Mouse (Mus musculus) CH12.LX (cell line): ENCODE data around the gene Slx1b. TPM values are rescaled to one million over a fixed set of nuclear protein-coding genes. Genes with fewer than 3 reads are reported as not detected.

Source experiments
- DNase-seq: peaks from one replicate; pipeline ENCODE4 v3.0.0-alpha.2; 2013; ENCODE audit errors: extremely low read depth
- H3K27ac ChIP-seq: 2 replicates; pipeline ENCODE4 v1.5.1; 2012; ENCODE audit warnings: low read depth, mild to moderate bottlenecking, control low read depth, moderate library complexity; ENCODE audit not compliant: insufficient read depth
- H3K27me3 ChIP-seq: replicated peaks from 2 replicates; pipeline ENCODE3; 2012; ENCODE audit warnings: inconsistent platforms
- H3K36me3 ChIP-seq, 2 experiments: replicated peaks in 1 of 2; 2 replicates each; pipeline versions ENCODE3 to v1.6.1; 2012; ENCODE audit warnings: inconsistent platforms in 1 of 2, low read length in 1 of 2, mild to moderate bottlenecking in 1 of 2, mixed read lengths in 1 of 2, moderate library complexity in 1 of 2; ENCODE audit not compliant: control insufficient read depth in 1 of 2, insufficient read depth in 1 of 2
- H3K4me1 ChIP-seq, 2 experiments: 2 replicates each; pipeline ENCODE4 v1.6.1; 2012; ENCODE audit warnings: inconsistent platforms in 1 of 2, moderate library complexity in 1 of 2; ENCODE audit not compliant: insufficient read depth in 2 of 2, control insufficient read depth in 1 of 2
- H3K4me2 ChIP-seq: 2 replicates; pipeline ENCODE4 v1.6.1; 2012; ENCODE audit warnings: low read depth, mild to moderate bottlenecking, control low read depth; ENCODE audit not compliant: poor library complexity, insufficient read depth, severe bottlenecking
- H3K4me3 ChIP-seq, 3 experiments: fragments of 150-350 bp in 1 of 3; sonication (generic) in 1 of 3; replicated peaks in 1 of 3; 2 replicates each; pipeline versions ENCODE3 to v1.5.1; 2011 to 2012; ENCODE audit warnings: low read depth in 2 of 3, low read length in 2 of 3, mild to moderate bottlenecking in 2 of 3, moderate library complexity in 2 of 3, control low read depth in 1 of 3, improper control_type of control experiment in 1 of 3, inconsistent platforms in 1 of 3, mixed read lengths in 1 of 3; ENCODE audit not compliant: poor library complexity in 1 of 3
- H3K79me2 ChIP-seq: replicated peaks from 2 replicates; pipeline ENCODE4 v1.6.1; 2012; ENCODE audit warnings: mild to moderate bottlenecking, moderate library complexity; ENCODE audit not compliant: control insufficient read depth, poor library complexity, insufficient read depth, severe bottlenecking; ENCODE audit errors: extremely low read depth
- H3K9ac ChIP-seq: 2 replicates; pipeline ENCODE4 v1.6.1; 2012; ENCODE audit warnings: low read depth, mild to moderate bottlenecking, control low read depth, moderate library complexity; ENCODE audit not compliant: insufficient read depth
- H3K9me3 ChIP-seq: replicated peaks from 2 replicates; pipeline ENCODE3; 2012; ENCODE audit warnings: low read length, inconsistent platforms, mixed read lengths
- CTCF ChIP-seq, 2 experiments: IDR thresholded peaks in 1 of 2; conservative IDR thresholded peaks in 1 of 2; 2 replicates each; pipeline ENCODE4 v1.5.1; 2011 to 2012; ENCODE audit warnings: low read depth in 2 of 2, low read length in 2 of 2, improper control_type of control experiment in 1 of 2, inconsistent platforms in 1 of 2, mild to moderate bottlenecking in 1 of 2, moderate library complexity in 1 of 2
- ELF1 ChIP-seq: IDR thresholded peaks from 2 replicates; pipeline ENCODE4 v1.6.1; 2014; ENCODE audit warnings: low read depth, mild to moderate bottlenecking, inconsistent platforms, low read length, improper control_type of control experiment
- EP300 ChIP-seq: IDR thresholded peaks from 2 replicates; pipeline ENCODE4 v1.6.1; 2011; ENCODE audit warnings: low read length, improper control_type of control experiment
- HCFC1 ChIP-seq: IDR thresholded peaks from 2 replicates; pipeline ENCODE4 v1.6.1; 2012; ENCODE audit warnings: low read depth, mild to moderate bottlenecking, inconsistent platforms, low read length, improper control_type of control experiment
- IRF4 ChIP-seq: IDR thresholded peaks from 2 replicates; pipeline ENCODE4 v1.6.1; 2014; ENCODE audit warnings: low read depth, mild to moderate bottlenecking, inconsistent platforms, low read length, improper control_type of control experiment
- KAT2A ChIP-seq: IDR thresholded peaks from 2 replicates; pipeline ENCODE4 v1.6.1; 2012; ENCODE audit warnings: low read length, improper control_type of control experiment, inconsistent platforms; ENCODE audit not compliant: insufficient replicate concordance
- MAZ ChIP-seq: IDR thresholded peaks from 2 replicates; pipeline ENCODE4 v1.6.1; 2012; ENCODE audit warnings: low read depth, mild to moderate bottlenecking, inconsistent platforms, low read length, improper control_type of control experiment, moderate library complexity
- MXI1 ChIP-seq: IDR thresholded peaks from 2 replicates; pipeline ENCODE4 v1.6.1; 2011; ENCODE audit warnings: mild to moderate bottlenecking, low read depth, low read length, improper control_type of control experiment
- NELFE ChIP-seq: IDR thresholded peaks from 2 replicates; pipeline ENCODE4 v1.6.1; 2011; ENCODE audit warnings: low read depth, low read length, improper control_type of control experiment
- NRF1 ChIP-seq: IDR thresholded peaks from 2 replicates; pipeline ENCODE4 v1.6.1; 2014; ENCODE audit warnings: low read depth, mild to moderate bottlenecking, inconsistent platforms, low read length, improper control_type of control experiment, moderate library complexity
- POLR2A ChIP-seq: IDR thresholded peaks from 2 replicates; pipeline ENCODE4 v1.6.1; 2011; ENCODE audit warnings: low read depth, mild to moderate bottlenecking, improper control_type of control experiment, low read length
- POLR2AphosphoS2 ChIP-seq: IDR thresholded peaks from 2 replicates; pipeline ENCODE4 v1.6.1; 2011; ENCODE audit warnings: low read depth, low read length, improper control_type of control experiment
- SIN3A ChIP-seq: IDR thresholded peaks from 2 replicates; pipeline ENCODE4 v1.6.1; 2012; ENCODE audit warnings: low read length, improper control_type of control experiment, inconsistent platforms
- TBP ChIP-seq: conservative IDR thresholded peaks from 2 replicates; pipeline ENCODE4 v1.6.1; 2011; ENCODE audit warnings: low read depth, low read length, improper control_type of control experiment
- TCF12 ChIP-seq: IDR thresholded peaks from 2 replicates; pipeline ENCODE4 v1.6.1; 2014; ENCODE audit warnings: low read depth, mild to moderate bottlenecking, inconsistent platforms, low read length, improper control_type of control experiment
- UBTF ChIP-seq: IDR thresholded peaks from 2 replicates; pipeline ENCODE4 v1.6.1; 2012; ENCODE audit warnings: low read depth, mild to moderate bottlenecking, inconsistent platforms, low read length, improper control_type of control experiment, moderate library complexity
- USF1 ChIP-seq: IDR thresholded peaks from 2 replicates; pipeline ENCODE4 v1.6.1; 2014; ENCODE audit warnings: low read depth, mild to moderate bottlenecking, inconsistent platforms, low read length, improper control_type of control experiment
- ZMIZ1 ChIP-seq: IDR thresholded peaks from 2 replicates; pipeline ENCODE4 v1.6.1; 2012; ENCODE audit warnings: low read depth, mild to moderate bottlenecking, inconsistent platforms, low read length, improper control_type of control experiment
- ZNF384 ChIP-seq: IDR thresholded peaks from 2 replicates; pipeline ENCODE4 v1.6.1; 2012; ENCODE audit warnings: low read depth, low read length, improper control_type of control experiment, inconsistent platforms
- dilution Hi-C: fragments of 300-500 bp; cut with MboI; formaldehyde crosslinking; loops from 2 replicates; pipeline ENCODE4 v1.14.3; 2020; ENCODE audit warnings: low sequenced_read_pairs; ENCODE audit not compliant: extremely low pct_unique_long_range_greater_than_20kb, extremely low pct_ligation_motif_present
- in situ Hi-C: fragments of 300-500 bp; cut with MboI; formaldehyde crosslinking; loops from 3 replicates; pipeline ENCODE4 v1.14.3; 2019; ENCODE audit warnings: low sequenced_read_pairs, low pct_ligation_motif_present, low pct_unique_long_range_greater_than_20kb, mixed read lengths
- polyA plus RNA-seq: library from polyadenylated mRNA; unstranded; fragments of >175 nt; gene quantifications from 2 replicates; pipeline ENCODE4 v1.2.1, GENCODE M21; 2012; ENCODE audit warnings: low read depth; ENCODE audit not compliant: insufficient read length
- total RNA-seq, 2 experiments: library from RNA; depleted of rRNA; stranded (reverse); fragments of 300-350 nt in 1 of 2; fragments of >200 nt in 1 of 2; gene quantifications; 2 replicates each; pipeline ENCODE4 v1.2.3; 2012 to 2014

Slx1b gene
- total and polyA plus RNA-seq, 3 experiments: 4.7 to 8.3 (median 5.6) TPM

DNA sequence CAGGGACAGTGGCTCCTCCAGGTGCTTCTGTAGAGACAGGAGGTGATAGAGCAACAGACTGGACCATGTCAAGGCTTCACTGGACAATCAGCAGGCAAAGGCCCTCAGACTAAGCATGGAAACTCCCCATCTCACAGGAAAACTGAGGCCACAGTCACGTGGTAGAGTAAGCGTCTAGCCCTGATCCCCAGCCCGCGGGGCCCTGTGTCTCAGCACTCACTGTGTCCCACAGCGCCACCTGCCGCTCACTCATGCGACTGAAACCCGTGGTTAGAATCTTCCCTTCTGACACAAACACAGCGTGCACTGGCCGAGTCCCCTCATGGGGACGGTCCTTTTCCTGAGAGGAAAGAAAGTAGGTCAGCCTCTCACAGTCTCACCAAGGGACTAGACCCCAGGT lies 5.5 kb upstream of the Slx1b start (continued):
- TF ChIP-seq TBP: no peak
- TF ChIP-seq NRF1: no peak
- no peak for TF ChIP-seq ELF1
- TF ChIP-seq MXI1: peak; percentile 94
- TF ChIP-seq HCFC1: no peak
- TF ChIP-seq POLR2AphosphoS2: no peak
- no peak for TF ChIP-seq MAZ
- TF ChIP-seq ZNF384: no peak
- TF ChIP-seq POLR2A: peak; percentile 30; the same call in 1 of the 2 replicates
- peak; percentile 89 for TF ChIP-seq USF1
- 0 out of 2 replicates have a peak, but pooled peaks have one; percentile 12 for TF ChIP-seq EP300
- peak; percentile 40; the same call in 1 of the 2 replicates for TF ChIP-seq IRF4
- TF ChIP-seq SIN3A: peak; percentile 44; the same call in 1 of the 2 replicates
- no peak for TF ChIP-seq KAT2A

DNA sequence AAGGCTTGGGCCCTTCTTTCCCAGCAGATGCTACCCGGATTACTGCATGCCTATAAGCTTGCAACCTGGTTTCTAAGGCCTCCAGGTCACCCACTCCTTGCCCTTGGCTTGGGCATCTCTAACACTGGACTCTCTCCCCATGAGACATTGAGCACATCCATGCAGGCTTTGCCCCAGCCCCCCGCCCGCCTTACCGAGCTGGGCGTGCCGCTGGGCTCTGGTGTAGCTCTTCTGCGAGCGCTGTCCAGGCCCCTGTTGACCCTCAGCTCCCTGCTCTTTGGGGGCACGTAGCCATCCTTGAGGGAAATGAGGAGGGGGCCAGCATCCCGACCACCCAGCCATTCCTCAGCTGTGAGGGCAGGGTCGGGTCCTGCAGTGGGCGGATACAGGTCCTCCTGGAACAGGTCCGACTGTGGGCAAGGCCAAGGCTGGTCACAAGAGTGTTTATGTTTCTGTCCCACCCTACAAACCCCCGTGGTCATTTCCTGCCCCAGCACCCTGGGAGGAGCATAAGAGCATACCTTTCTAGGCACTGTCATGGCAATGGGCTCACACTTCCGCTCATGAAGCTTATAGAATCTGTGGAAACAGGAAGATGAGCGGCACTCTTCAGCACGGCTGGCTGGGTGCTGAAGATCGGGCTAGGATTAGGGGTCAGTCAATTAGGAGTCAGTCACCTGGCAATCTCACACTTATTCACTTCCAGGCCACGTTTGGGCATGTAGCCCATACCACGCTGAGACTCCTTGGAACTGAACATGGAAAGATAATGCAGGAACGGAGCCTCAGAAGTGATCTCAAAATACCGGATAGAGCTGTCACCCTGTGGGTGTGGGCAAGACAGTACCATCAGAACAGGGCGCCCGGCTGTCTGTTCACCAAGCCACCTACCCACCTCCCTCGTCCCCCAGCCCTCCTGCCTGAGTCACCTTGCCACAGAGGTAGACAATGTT lies 4.8 kb upstream of the Slx1b start:
- DNase-seq: no peak
- Histone ChIP-seq H3K4me3 (peak overlapping the region in 2 of 3 experiments; percentile 85 to 86), H3K27me3 (no peaks in the 10 kb centered on the region), H3K79me2 (peaks cover 53% of the 10 kb centered on the region), H3K27ac (peak overlapping the region; percentile 33), H3K36me3 (peaks cover 46 to 59% of the 10 kb centered on the region in 2 experiments), H3K9me3 (no peaks in the 10 kb centered on the region), H3K9ac (no peak overlapping the region), H3K4me2 (peak overlapping the region; percentile 92), H3K4me1 (peaks cover 23 to 58% of the 10 kb centered on the region in 2 experiments)
- dilution Hi-C loops: no loop called here
- TF ChIP-seq UBTF (no peak), ZMIZ1 (no peak), TCF12 (no peak), NELFE (no peak), ZNF384 (no peak), CTCF (conservative IDR thresholded peaks at IDR 0.05 in 1 of 2, IDR thresholded peaks at IDR 0.05 in 1 of 2; ENCODE audit: low read depth in 2 of 2, low read length in 2 of 2) (no peak), POLR2AphosphoS2 (no peak; the same call in 1 of the 2 replicates)
- in situ Hi-C loops: loop anchor here (5.0 to 10.0 kb wide), 5 partner anchors 82 to 1224 kb away; partner anchors contain the start of genes Mvp, Pagr1a, Pagr1b and Tbx6
